Mouse (Mus musculus) erythroid progenitor cell, adult 5-6 weeks (primary cell): Measurements from ENCODE around the gene Tom1l2. TPM values are rescaled to one million over a fixed set of nuclear protein-coding genes. Genes with fewer than 3 reads are reported as not detected.

Experiments
- ATAC-seq: replicated peaks from 2 replicates; pipeline ENCODE4 v1.8.0; 2016; ENCODE audit warnings: moderate number of reproducible peaks, mild to moderate bottlenecking, moderate TSS enrichment, inconsistent platforms; ENCODE audit not compliant: poor library complexity, low FRiP score, severe bottlenecking
- total RNA-seq, 2 experiments: library from RNA; stranded (forward) in 1 of 2; stranded (reverse) in 1 of 2; fragments of 150-400 nt in 1 of 2; fragments of 186-747, 209-891 nt in 1 of 2; gene quantifications; 2 replicates each; pipeline versions ENCODE4 v1.2.3 to v1.2.4; 2015 to 2017; ENCODE audit warnings: low replicate concordance in 2 of 2

Gene Tom1l2
- total RNA-seq, 2 experiments from 2014 or later, result 3.6 to 3.8 TPM

DNA sequence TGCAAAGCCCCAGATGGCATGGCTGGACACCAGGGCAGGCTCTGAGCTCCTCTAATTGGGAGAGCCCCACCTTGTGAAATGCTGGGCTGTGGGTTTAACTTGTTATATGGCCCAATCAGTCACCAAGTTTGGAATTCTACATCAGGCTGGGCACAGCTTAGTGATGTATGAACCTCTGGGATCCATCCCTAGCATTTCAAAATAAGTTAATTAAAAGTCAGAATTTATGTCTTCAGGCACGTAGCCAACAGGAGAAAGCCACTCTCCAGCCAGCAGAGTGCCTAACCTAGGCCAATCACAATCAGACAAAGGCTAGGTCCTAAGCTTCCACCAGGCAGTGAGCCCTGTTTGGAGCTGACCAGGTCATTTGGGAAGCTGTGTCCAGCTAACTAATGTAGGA lies 136.0 kb downstream of the Tom1l2 start:
- no peak for ATAC-seq

DNA sequence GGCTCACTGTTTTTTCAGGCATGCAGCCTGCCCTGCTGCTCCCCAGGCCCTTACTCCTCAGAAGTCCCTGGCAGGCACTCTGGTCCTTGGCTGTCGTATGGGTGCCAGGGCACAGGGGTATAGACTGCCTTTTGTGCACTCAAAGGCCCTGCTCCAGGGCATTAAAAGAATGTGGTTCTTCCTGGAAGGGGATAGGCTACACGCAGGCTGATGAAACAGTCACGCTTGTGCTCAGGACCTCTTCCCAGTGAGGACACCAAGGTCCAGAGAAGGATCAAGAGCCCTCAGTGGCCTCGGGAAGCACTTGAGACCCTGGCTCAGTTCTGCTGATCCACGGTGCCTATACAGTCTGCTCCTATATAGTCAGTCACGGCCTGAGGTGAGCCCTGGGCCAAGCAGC lies 139.4 kb downstream of the Tom1l2 start:
- no peak for ATAC-seq

DNA sequence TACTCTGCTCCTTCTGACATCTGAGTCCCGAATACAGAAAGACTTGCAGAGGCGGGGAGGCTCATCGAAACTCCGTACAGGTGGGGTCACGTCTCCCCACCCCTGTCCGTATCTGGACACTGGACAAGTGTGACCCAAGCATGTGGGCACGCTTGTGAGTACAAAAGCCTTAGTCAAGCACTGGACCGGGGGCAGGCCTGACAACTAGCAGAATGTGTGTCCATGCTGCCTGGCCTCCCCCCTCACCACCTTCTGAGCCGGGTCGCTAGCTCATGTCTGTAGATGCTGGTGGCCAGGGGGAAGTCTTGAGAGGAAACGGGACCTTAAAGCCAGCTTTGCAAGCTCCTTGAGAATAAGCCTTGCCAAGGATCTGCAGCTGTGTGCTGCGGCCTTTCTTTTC lies 140.9 kb downstream of the Tom1l2 start:
- no peak for ATAC-seq

DNA sequence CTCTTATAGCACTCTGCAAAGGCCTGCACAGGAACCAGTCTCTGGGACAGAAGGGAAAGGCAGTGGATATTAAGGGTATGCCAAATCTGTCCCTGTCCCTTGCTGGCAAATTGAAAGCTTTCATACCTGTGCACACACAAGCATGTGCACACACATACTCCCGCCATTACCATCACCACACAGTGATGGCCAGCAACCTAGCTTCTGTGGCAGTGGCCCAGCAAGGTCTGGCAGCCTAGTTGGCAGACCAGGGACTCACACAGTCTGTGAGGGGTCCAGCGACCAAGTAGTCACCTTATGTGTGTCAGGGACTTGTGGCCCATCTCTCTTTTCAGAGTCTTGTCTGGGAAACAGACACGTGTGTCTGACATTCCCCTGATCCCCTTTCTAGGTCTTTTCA lies 141.6 kb downstream of the Tom1l2 start:
- no peak for ATAC-seq

DNA sequence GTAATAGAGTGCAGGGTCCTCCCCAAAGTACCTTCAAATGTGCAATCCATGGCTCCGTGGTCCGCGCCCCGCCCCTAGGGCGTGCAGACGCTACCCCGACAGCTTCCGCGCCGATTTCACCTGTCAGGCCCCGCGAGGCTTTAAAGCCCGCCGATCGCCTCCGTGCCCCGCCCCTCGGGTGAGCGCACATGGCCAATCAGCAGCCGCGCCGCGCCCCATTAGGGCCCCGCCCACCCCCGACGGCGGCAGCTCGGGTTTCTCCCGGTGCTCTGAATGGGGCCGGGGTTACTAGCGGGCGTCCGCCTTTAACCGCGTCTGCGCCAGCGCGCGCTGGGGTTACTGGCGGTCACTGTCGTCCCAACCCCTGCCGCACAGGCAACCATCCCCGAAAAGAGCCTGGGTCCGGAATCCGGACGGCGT lies 142.4 kb downstream of the Tom1l2 start:
- peak; percentile 91 for ATAC-seq

DNA sequence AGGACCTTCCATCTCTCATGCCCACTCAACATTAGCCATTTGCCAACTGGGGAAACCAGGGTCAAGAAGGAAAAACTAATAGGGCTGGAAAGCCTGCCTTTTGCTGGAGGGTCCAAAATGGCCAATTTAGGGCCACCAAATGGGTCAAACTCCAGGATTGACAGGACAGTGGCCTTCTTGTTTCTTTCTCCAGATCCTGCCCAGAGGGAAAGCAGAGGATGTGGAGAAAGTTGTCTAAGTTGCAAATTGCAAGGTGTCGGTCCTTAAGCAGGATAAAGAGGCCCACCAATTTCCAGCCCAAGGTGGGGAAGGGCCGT lies 142.8 kb downstream of the Tom1l2 start:
- no peak for ATAC-seq

DNA sequence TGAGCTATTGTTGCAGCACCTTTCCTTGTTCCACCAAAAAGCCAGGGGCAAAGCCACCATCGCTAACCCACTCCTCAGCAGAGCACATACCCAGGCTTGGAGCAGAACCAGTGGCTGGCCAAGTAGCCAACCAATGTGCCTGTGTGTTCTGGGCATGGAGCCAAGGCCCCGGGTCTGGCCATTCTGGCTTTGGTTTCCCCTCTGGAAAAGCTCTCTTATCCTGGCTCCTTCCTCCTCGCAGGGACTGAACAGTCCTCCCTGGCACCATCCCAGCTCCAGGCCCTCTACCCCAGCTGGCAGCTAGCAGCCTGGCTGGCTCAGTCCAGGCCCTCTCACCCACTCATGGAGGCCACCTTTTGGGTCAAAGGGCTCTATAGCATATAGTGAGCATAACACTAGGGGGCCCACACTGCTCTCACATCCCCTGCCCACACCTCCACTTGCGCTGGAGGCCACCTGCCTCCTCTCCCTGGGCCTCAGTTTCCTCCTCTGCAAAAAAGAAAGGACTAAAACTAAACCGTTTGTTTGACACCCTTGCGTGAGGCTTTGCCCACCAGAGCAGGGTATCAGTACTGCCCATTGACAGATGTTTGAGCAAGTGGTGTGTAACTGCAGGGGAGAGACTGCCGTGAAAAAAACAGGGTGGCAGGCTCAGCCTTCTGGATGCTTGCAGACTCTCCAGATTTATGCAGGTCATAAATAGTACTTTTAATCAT lies 143.3 kb downstream of the Tom1l2 start:
- no peak for ATAC-seq

DNA sequence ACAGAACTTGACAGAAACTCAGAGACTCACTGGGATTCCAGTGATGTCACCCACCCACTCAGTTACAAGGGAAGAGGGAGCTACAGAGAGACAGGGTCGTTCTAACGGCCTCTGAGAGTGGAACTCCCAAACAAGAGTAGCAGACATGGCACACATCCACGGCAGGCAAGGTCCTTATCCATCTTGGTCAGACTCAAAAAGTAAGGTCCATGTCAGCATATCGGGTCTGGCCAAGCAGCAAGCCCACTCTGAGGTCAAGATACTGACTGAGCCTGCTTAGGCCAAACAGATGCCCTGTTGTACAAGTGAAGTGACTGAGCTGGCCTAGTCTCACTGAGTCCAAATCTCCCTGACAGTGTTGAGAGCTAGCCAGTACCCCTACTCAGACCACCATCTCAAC lies 144.0 kb downstream of the Tom1l2 start:
- no peak for ATAC-seq

DNA sequence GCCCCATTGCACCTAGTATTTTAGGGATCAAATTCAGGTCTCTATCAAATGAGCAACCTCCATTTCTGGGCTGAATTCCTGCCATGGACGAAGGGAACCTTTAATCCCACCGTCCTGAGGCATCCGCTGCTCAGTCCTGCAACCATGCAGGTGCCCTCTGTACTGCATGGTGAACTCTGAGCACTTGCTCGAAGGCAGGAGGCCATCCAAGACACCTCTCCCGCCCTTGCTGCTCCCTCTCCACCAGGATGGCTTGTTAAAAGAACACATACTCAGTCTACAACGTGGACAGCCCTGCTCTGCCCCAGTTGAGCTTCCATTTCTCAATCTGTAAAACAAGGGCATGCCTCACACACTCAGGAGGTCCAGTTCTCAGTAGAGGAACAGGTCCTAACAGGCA lies 144.5 kb downstream of the Tom1l2 start:
- no peak for ATAC-seq

DNA sequence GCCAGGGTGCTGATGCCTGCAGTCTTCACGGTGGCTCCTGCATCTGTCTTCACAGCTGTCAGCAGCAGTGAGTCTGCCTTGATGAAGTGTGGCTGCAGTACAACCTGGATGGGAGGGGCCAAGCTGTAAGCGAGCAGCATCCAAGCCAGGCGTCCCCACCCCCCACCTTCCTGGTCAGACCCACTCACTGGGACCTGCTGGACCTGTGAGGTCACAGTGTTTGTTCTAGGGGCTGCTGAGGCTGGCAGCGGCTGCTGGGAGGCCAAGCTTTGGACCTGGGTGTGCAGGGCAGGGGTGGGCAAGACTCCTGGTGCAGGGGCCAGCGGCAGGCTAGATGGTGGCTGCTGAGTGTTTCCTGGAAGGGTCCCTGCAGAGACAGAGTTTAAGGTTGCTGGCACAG lies 146.5 kb downstream of the Tom1l2 start:
- no peak for ATAC-seq

DNA sequence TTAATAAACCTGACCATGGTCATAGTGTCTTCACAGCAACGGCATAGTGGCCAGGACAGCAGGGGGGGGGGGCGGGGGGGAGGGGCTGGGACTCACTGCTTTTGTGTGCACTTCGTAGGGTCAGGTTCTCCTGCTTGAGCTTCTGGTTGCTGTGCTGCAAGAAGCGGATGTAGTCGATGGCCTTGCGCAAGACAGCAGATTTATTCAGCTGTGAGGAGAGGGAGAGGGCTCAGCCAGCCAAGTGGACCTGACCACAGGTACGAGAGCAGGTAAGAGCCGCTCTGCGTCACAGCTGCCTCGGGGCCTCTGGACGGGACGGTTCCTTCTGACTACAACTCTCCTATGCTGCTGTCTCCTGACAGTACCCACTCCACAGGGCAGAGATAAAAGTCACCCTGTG lies 147.7 kb downstream of the Tom1l2 start:
- ATAC-seq, result no peak

DNA sequence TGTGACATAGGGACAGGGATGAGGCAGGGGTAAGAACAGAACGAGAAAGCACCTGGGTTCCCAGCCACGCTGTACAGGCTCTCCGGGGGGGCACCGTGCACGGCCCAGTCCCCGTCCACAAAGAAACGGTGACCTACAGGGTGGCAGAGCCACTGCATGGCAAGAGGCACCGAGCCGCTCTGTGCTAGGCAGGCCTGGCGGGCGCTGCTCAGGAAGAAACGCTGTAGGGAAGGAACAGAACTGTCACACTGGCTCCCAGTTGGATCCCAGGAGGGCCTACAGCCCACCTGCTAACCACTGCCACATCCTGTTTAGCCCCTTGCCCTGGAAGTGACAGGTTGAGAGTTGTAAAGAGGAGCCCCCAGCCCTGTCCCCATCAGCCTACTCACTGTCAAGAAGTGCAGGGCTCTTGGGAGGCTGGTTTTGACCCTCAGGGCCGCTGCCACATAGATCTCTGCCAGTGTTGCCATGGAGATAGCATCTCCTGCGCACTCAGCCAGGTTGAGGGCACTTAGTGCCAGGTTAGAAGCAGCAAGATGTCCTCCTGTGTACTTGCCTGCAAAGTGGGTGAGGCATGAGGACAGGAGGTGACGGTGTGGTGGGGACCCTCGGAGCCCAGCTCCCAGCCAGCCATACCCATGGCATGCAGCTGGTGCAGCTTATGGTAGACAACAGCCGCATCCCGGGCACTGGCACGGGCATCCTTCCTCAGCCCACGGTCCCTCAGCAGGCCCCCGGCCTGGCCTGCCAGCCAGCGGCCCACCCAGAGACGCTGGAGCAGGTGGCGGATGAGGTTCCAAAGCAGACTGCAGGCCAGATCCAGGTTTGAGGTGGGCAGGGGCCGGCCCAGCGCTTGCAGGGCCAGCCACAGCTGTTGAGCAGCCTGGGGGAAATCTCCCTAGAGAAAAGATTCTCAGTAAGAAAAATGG lies 149.7 kb downstream of the Tom1l2 start:
- ATAC-seq, result no peak

DNA sequence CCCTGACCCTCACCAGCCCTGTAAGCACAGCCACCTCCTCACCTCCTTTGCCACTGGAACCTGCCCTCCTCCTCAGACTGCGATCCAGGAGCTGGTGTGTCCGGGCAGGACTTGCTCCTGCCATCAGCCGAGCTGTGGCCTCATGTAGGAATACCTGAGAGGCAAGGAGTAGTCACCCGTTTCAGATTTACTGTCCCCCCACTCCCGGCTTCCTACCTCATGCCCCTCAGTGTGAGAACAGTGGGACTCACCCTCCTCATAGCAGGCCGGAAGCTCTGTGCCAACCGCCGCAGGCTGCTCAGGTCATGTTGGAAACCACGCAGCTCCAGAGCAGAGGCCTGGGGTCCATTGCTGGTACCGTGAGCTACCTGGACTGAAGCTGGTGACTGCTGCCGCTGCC lies 152.3 kb downstream of the Tom1l2 start:
- no peak for ATAC-seq

DNA sequence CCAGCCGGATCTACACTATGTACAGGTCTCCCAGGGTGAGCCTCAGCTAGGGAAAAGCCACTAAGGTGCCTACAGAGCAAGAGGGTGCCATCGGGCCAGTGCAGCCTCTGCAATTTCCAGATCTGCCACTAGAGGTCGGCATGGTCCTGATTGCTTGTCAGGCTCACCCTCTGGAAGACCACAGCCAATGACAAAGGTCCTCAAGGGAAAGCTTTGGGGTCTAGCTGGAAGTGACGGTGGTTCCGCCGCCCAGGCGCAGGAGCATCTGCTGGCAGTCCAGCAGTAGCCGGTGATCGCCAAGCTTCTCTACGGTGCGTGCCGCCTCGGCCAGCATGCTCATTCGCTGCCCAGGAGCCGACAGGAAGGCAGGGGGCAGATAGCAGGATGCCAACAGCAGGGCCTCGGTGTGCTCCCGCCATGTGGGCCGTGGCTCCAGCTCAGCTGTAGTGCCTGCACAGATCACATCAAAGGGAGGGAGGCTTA lies 153.0 kb downstream of the Tom1l2 start:
- peak; percentile 76 for ATAC-seq

DNA sequence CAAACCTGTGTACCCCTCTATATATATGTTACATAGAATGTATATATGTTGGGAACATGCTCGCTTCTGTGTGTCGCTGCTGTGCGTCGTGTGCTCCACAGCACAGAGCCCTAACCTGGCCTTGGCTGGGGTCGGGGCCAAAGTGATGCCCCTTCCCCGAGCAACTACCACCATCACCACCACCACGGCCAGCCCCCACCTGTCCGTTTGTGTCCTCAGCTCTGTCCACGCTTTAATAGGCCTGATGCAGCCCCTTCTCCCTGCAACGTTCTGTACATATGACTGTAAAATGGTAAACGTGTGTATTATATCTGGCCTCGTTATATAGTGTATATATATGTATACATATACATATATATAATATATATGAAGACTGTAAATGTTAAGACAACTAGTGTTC lies 154.1 kb downstream of the Tom1l2 start:
- ATAC-seq, result no peak

DNA sequence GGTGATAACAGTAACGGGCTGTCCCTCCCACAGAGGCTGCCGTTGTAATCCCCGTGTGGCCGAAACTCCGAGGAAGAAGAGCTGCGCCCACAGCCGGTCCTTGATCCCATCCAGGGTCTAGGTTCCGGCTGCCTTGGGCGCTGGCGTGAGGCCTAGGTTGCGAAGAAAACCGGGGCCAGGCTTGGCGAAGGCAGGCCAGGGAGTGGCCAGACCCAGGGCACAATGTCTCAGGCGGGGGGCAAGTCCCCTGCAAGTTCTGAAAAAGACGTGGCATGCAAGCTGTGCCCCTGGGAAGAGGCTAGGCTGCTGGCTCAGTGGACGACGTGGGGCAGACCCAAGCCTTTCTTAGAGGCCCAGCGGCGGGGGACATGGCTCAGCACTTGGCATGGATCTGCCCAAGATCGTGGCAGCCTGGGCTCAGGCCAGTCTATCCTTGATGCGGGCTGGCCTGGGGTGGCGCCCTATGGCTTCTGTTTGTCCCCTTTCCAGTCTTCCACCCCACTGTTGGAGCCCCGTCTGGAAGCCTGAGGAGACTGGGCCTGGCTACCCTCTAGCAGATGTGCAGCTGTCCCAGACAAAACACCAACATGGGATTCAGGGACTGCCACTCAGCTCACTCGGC lies 154.6 kb downstream of the Tom1l2 start:
- no peak for ATAC-seq

DNA sequence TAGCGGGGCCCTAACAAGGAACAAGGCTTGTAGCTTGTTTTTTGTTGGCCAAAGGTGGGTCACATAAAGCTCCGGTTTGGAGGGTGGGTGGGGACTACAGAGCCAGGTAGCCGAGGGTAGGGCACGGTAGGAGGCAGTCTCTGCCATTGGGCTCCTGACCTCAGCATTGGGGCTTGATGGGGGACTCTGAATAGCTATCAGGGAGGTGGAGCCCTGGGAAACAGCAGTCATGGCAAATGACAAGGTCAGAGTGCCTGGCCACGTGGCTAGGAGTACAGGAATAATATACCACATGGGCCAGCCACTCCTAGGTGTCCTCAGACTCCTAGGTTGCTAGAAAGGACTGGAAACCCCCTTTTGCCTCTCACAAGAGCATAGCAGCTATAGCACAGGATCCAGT lies 156.4 kb downstream of the Tom1l2 start:
- ATAC-seq, result no peak

DNA sequence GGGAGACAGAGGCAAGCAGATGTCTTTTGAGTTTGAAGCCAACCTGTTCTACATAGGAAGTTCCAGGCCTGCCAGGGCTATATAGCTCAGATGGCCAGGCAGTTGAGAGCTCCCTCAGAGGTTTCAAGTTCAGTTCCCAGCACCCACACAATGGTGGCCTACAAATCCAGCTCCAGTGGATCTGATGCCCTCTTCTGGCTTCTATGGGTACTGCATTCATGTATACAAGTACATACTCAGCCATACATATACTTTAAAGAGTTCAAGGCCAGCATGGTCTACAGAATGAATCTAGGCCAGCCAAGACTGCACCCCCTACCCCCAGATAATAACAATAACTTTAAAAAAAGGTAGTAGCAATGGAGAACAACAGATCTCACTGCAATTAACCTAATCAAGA lies 157.6 kb downstream of the Tom1l2 start:
- ATAC-seq, result no peak

DNA sequence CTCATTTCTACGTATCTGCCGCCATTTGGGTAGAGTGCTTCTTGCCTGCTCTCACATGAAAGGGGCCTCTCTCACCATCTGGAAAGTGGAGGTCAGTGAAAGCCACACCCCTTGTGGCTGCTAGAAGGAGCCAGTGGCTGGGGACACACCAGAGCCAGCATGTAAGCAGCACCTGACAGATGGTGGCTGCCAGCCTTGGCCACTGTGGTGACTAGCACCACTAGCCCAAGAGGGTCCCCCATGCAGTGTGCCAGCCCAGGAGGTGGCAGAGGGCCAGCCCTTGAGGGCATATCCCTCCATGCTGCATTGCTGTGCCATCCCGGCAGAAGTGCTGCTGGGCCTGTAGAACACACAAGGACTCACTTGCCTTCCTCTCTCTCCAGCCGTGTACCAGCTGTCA lies 159.1 kb downstream of the Tom1l2 start:
- ATAC-seq, result no peak

DNA sequence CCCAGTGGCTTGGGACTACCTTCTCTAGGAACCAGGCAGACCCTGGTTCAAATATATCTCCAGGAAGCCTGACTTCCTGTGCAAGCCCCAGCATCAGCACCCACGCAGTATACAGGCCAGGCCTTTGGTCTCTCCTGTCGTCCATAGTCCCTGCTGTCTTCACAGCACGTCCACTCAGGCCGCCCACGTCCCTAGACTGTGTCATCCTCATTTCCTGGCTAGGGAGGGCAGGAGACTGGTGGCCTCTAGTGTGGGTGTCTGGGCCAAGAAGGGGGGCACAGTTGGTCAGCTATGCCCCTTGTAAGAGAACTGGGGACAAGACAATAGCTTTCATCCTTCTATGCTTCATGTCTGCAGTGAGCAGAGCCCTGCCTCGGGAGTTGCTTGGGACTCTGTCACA lies 160.2 kb downstream of the Tom1l2 start:
- no peak for ATAC-seq
